Mouse (Mus musculus): ENCODE measurements at regions not wholly inside any gene's neighbourhood (a gene's known extent, or its start where the extent isn't known, plus 50 kb on each side); places are given as distances from the start of the nearest gene placed in this dataset.

- DNase-seq (ENCODE audit: low spot score) (no peak), ATAC-seq (ENCODE audit: low FRiP score, low TSS enrichment) (no peak)
- Histone ChIP-seq H3K36me3 (ENCODE audit: control insufficient read depth, insufficient read depth, low read length) (no peaks in the 10 kb centered on the region), H3K4me1 (replicated peaks; ENCODE audit: control insufficient read depth, insufficient read depth) (peaks cover 13% of the 10 kb centered on the region), H3K9me3 (ENCODE audit: control insufficient read depth, low read length) (no peaks in the 10 kb centered on the region), H3K27me3 (ENCODE audit: control insufficient read depth, insufficient read depth, low read length) (no peaks in the 10 kb centered on the region), H3K4me3 (ENCODE audit: low read depth, low read length) (no peak overlapping the region), H3K4me2 (replicated peaks; ENCODE audit: low read depth) (no peak overlapping the region), H3K9ac (ENCODE audit: low read length) (no peak overlapping the region), H3K27ac (replicated peaks) (peak overlapping the region; percentile 56)
- TF ChIP-seq CTCF (IDR thresholded peaks at IDR 0.05; ENCODE audit: low read depth) (no peak), EP300 (optimal IDR thresholded peaks at IDR 0.05) (no peak)
- WGBS = 48% methylated on average over 10 of the region's 10 CpGs
Measured at GRCm38 (mm10) chr19:53448206-53448605, 57.8 kb upstream of the Smndc1 start.

GRCm38 (mm10) chr19:53447754-53448153 is 57.4 kb upstream of the Smndc1 start:
- TF ChIP-seq EP300 (optimal IDR thresholded peaks at IDR 0.05) (no peak), CTCF (IDR thresholded peaks at IDR 0.05; ENCODE audit: low read depth) (no peak)
- ATAC-seq (ENCODE audit: low FRiP score, low TSS enrichment) = no peak
- Histone ChIP-seq H3K27ac (replicated peaks) (peak overlapping the region; percentile 56), H3K36me3 (ENCODE audit: control insufficient read depth, insufficient read depth, low read length) (no peaks in the 10 kb centered on the region), H3K27me3 (ENCODE audit: control insufficient read depth, insufficient read depth, low read length) (no peaks in the 10 kb centered on the region), H3K4me3 (ENCODE audit: low read depth, low read length) (no peak overlapping the region), H3K9me3 (ENCODE audit: control insufficient read depth, low read length) (no peaks in the 10 kb centered on the region), H3K4me1 (replicated peaks; ENCODE audit: control insufficient read depth, insufficient read depth) (peaks cover 13% of the 10 kb centered on the region), H3K4me2 (replicated peaks; ENCODE audit: low read depth) (no peak overlapping the region), H3K9ac (ENCODE audit: low read length) (peak overlapping the region; percentile 4; the same call in 1 of the 2 replicates)
- DNase-seq (ENCODE audit: low spot score) = no peak
- WGBS = 57% methylated on average over 6 of the region's 6 CpGs

- DNase-seq (ENCODE audit: low spot score) (no peak), ATAC-seq (ENCODE audit: low FRiP score, low TSS enrichment) (no peak)
- Histone ChIP-seq H3K27ac (replicated peaks) (no peak overlapping the region), H3K9me3 (ENCODE audit: control insufficient read depth, low read length) (no peaks in the 10 kb centered on the region), H3K4me3 (ENCODE audit: low read depth, low read length) (no peak overlapping the region), H3K4me1 (replicated peaks; ENCODE audit: control insufficient read depth, insufficient read depth) (peaks cover 13% of the 10 kb centered on the region), H3K27me3 (ENCODE audit: control insufficient read depth, insufficient read depth, low read length) (no peaks in the 10 kb centered on the region), H3K4me2 (replicated peaks; ENCODE audit: low read depth) (no peak overlapping the region), H3K9ac (ENCODE audit: low read length) (no peak overlapping the region), H3K36me3 (ENCODE audit: control insufficient read depth, insufficient read depth, low read length) (no peaks in the 10 kb centered on the region)
- TF ChIP-seq EP300 (optimal IDR thresholded peaks at IDR 0.05) (no peak), CTCF (IDR thresholded peaks at IDR 0.05; ENCODE audit: low read depth) (no peak)
- 39% methylated on average over 5 of the region's 5 CpGs for WGBS
Measured at GRCm38 (mm10) chr19:53446216-53446615, 55.8 kb upstream of the Smndc1 start.

- DNase-seq (ENCODE audit: low spot score) (no peak), ATAC-seq (ENCODE audit: low FRiP score, low TSS enrichment) (no peak)
- H3K4me2 ChIP-seq (replicated peaks; ENCODE audit: low read depth) = no peak overlapping the region
- H3K9ac ChIP-seq (ENCODE audit: low read length) = no peak overlapping the region
- TF ChIP-seq CTCF (IDR thresholded peaks at IDR 0.05; ENCODE audit: low read depth) = no peak
- no peak for TF ChIP-seq EP300 (optimal IDR thresholded peaks at IDR 0.05)
- no peak overlapping the region for H3K4me3 ChIP-seq (ENCODE audit: low read depth, low read length)
- H3K27me3 ChIP-seq (ENCODE audit: control insufficient read depth, insufficient read depth, low read length) = no peaks in the 10 kb centered on the region
- peaks cover 9% of the 10 kb centered on the region for H3K4me1 ChIP-seq (replicated peaks; ENCODE audit: control insufficient read depth, insufficient read depth)
- H3K27ac ChIP-seq (replicated peaks) = no peak overlapping the region
- WGBS = 63% methylated on average over 5 of the region's 5 CpGs
- H3K9me3 ChIP-seq (ENCODE audit: control insufficient read depth, low read length) = no peaks in the 10 kb centered on the region
- no peaks in the 10 kb centered on the region for H3K36me3 ChIP-seq (ENCODE audit: control insufficient read depth, insufficient read depth, low read length)
Measured at GRCm38 (mm10) chr19:53444646-53445045, 54.3 kb upstream of the Smndc1 start.

- WGBS = 81% methylated on average over 22 of the region's 22 CpGs
- no peaks in the 10 kb centered on the region for H3K27me3 ChIP-seq (ENCODE audit: control insufficient read depth, insufficient read depth, low read length)
- no peaks in the 10 kb centered on the region for H3K36me3 ChIP-seq (ENCODE audit: control insufficient read depth, insufficient read depth, low read length)
- no peak overlapping the region for H3K9ac ChIP-seq (ENCODE audit: low read length)
- no peaks in the 10 kb centered on the region for H3K9me3 ChIP-seq (ENCODE audit: control insufficient read depth, low read length)
- no peak overlapping the region for H3K4me3 ChIP-seq (ENCODE audit: low read depth, low read length)
- H3K4me2 ChIP-seq (replicated peaks; ENCODE audit: low read depth) = no peak overlapping the region
- DNase-seq (ENCODE audit: low spot score) = no peak
- TF ChIP-seq CTCF (IDR thresholded peaks at IDR 0.05; ENCODE audit: low read depth) (no peak), EP300 (optimal IDR thresholded peaks at IDR 0.05) (no peak)
- 0 out of 2 replicates have a peak, but pooled peaks cover 1% of the 10 kb centered on the region for H3K4me1 ChIP-seq (replicated peaks; ENCODE audit: control insufficient read depth, insufficient read depth)
- no peak for ATAC-seq (ENCODE audit: low FRiP score, low TSS enrichment)
- no peak overlapping the region for H3K27ac ChIP-seq (replicated peaks)
Measured at GRCm38 (mm10) chr19:53442756-53443654, 52.6 kb upstream of the Smndc1 start.

- Histone ChIP-seq H3K36me3 (ENCODE audit: control insufficient read depth, insufficient read depth, low read length) (no peaks in the 10 kb centered on the region), H3K4me3 (ENCODE audit: low read depth, low read length) (no peak overlapping the region), H3K27ac (replicated peaks) (no peak overlapping the region), H3K9ac (ENCODE audit: low read length) (no peak overlapping the region), H3K9me3 (ENCODE audit: control insufficient read depth, low read length) (no peaks in the 10 kb centered on the region), H3K27me3 (ENCODE audit: control insufficient read depth, insufficient read depth, low read length) (no peaks in the 10 kb centered on the region), H3K4me1 (replicated peaks; ENCODE audit: control insufficient read depth, insufficient read depth) (0 out of 2 replicates have a peak, but pooled peaks cover 4% of the 10 kb centered on the region), H3K4me2 (replicated peaks; ENCODE audit: low read depth) (no peak overlapping the region)
- no peak for ATAC-seq (ENCODE audit: low FRiP score, low TSS enrichment)
- WGBS = 92% methylated on average over 4 of the region's 4 CpGs
- no peak for DNase-seq (ENCODE audit: low spot score)
- no peak for TF ChIP-seq CTCF (IDR thresholded peaks at IDR 0.05; ENCODE audit: low read depth)
- TF ChIP-seq EP300 (optimal IDR thresholded peaks at IDR 0.05) = no peak
Measured at GRCm38 (mm10) chr19:53442132-53442610, 51.8 kb upstream of the Smndc1 start.
